Mouse (Mus musculus) liver, adult (tissue): Measurements from ENCODE around the gene 0610010K14Rik.
A peak's percentile ranks its signal among the peaks of the same experiment; 100 is the strongest.

Source experiments
- GATA4 ChIP-seq: IDR thresholded peaks from 2 replicates; pipeline ENCODE4 v1.6.1; 2014; ENCODE audit warnings: mild to moderate bottlenecking, low read length; ENCODE audit not compliant: insufficient replicate concordance

The 0610010K14Rik gene

GRCm38 (mm10) chr11:70242591-70242990 is 4.9 kb upstream of the 0610010K14Rik start:
- TF ChIP-seq GATA4, result no peak

GRCm38 (mm10) chr11:70239541-70240279 is 2.0 kb upstream of the 0610010K14Rik start, which contains the start of the genes Gm21988 and Rnasek:
Gene Gm21988 (minus strand): TSS chr11:70239830.
Gene Rnasek (minus strand): TSS chr11:70239842.
- peak; percentile 92; the same call in 1 of the 2 replicates for TF ChIP-seq GATA4

DNA sequence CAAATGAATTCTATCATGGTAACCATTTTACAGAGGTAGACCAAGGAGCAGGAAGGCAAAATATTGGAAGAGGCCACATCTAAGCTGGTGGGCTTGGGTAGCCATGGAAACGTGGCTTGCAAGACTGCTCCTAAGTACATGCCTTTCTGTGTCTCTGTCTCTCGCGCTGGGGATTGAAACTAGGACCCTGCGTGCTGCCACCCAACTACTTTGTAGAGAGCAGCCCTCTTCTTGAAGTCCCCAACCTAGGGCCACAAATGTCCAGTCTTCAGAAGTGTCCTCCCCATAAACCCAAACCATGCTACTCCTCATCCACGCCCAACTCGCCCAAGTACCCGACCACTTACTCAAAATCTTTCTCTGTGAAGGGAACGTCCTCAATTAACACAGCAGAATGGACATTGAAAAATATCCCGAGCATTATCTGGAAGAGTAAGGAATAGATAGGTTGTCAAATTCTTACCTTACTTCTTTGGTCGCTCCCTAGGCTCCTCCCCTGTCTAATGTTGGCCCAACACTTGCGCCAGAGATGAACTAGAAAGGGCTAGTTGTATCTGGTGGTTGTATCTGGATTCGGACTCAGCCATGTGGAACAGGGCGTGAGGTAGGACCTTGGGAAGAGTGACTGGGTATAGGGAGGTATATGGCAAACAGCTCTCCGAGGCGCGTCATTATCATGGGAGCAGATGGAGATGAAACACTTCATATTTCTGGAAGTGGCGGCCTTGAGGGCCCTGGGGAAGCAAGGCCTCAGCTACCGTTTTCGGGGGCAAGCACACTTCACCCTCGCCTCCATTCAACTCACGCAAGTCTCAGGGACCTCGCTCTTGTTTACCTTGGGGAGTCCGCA is 1.1 kb upstream of the 0610010K14Rik start:
- no peak for TF ChIP-seq GATA4

DNA sequence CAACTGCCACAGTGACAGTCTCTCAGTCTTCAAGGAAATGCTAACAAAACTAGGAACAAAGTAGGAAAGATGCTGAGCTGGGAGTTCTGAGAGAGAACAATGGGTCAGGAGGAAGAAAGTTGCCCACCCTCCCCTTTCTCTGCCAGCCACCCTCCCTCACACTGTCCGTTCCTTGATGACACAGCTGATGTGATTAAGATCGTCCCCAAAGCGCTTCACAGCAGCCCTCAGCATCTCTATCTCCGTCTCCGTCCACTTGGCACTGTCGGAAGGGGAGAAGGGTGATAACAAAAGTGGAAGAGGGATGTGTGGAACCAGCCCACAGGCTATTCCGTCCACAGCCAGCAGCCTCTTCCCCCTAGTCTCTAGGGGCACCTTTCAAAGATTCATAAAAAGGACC is 997 bp downstream of the 0610010K14Rik start:
- no peak for TF ChIP-seq GATA4

DNA sequence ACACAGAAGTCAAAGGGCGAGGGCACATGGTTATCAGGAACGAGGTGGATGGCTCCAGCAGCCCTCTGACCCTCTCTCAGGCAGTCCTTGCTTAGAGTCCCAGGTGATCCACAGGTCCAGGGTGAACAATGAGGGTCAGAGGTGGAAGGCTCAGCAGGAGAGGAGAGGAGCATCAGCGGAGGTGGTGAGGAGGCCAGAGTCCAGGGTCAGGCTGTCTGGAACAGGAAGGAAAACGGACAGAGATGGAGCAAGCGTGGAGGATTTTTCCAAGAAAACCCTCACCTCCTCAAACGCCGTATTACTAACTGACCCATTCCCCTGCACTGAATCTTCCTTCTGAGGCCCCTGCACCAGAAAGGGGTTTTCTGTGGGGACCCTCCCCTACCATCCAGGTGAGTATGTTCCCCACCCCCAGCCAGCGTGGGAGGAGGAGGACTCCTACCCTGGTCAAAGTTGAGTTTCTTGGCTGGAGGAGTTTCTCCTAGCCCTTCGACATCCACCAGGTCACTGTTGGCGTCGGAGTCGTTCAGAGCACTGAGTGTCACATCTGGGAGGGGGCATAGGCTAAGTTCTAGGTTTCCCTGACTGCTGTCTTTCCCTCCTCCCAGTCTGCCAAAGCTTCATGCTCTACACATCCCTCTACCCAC is 2.3 kb downstream of the 0610010K14Rik start:
- no peak for TF ChIP-seq GATA4

GRCm38 (mm10) chr11:70234497-70234896 is 3.2 kb downstream of the 0610010K14Rik start:
- TF ChIP-seq GATA4, result no peak

DNA sequence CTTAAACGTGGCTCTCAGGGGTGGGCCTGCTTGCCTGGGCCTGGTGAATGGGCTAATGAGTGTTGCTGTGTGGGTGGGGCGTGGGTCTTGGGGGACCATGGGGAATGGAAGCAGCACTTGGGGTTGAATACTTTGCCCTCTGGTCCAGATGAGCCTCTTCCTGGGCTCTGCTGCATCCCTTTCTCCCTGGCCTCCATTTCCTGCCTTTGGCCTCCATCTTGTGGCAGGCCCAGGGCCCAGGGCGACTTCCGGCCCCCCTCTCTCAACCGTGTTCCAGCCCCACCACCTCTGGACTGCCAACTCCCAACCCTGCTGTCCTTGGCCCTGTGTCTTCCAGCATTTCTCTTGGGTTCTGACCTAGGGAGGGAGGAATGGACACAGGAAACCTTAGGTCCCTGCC is 3.7 kb downstream of the 0610010K14Rik start:
- TF ChIP-seq GATA4, result no peak

GRCm38 (mm10) chr11:70233016-70233415 is 4.7 kb downstream of the 0610010K14Rik start:
- no peak for TF ChIP-seq GATA4

DNA sequence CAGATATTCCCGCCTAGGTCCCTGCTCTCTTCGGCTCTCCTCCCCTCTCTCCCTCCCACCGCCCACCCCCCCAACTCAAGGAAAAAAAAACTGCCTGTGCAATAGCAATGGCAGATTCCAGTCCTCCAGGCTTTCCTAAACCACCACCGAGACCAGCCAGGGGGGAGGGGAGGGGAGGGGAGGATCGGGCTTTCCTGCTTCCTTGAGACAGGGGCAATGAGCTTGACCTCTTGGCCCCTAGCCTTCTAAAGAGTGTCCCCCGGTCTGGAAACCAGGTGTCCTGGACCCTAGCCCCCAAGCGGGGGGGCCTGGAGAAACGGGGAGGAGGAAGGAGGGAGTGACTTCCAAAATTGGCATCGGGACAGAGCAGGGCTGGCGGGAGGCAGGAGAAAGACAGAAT is 5.2 kb downstream of the 0610010K14Rik start:
- TF ChIP-seq GATA4, result no peak

DNA sequence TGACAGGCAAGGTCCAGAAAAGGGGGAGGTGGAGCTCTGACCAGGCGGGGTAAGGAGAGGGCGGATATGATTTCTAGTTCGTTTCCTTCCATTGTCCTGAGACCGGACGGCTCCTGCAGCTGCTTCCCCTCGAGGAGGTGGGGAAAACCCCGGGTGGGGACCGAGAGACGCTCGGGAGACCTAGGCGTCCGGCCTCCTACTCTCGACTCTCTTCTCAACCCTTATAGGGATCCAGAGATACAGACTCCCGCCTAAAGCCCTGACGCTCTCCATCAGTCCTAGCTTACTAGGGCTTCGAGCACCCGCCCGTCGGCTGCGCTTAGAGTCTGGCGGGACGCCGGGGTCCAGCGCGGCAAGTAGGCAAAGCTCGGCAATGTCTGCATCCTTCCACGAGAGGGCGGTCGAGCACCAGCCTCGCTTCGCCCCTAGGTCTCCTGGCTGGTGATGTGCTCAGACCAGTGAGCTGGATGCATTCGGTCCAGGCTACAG is 7.4 kb downstream of the 0610010K14Rik start:
- TF ChIP-seq GATA4, result peak; percentile 33; the same call in 1 of the 2 replicates

DNA sequence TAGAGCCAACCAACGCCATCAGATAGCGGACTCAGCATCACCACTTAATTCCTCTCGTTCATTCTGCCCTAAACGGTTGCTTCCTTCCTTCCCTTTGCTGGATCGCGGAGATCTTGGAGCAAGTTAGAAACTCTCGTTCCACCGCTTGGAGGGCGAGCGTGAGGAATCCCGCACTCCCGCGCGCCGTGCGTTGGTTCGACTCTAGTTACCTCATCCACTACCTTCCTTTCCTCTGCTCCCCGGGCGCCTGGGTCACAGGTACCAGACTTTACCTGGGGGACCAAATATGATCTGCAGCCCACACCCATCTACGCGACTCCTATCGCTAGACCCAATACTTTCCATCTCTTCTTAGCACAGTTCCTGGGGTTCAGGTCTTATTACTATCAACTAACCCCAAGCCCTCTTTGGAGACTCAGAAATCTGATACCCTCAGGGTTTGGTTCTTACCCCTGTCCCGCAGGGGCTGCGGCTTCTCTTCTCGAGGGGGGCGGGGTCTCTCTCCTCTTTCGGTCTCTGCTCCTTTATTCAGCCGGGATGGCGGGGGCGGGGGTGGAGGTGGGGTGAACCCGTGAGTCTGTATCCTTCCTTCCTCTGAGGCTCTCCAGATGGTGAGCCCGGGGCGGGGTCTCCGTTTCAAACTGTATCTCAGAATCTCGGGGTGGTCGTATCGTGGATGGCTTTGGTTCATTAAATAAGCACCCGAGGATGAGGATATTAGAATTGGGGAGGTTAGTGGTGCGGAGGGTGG is 8.3 kb downstream of the 0610010K14Rik start, which contains the start of gene Bcl6b:
TSS of gene Bcl6b (minus strand) at position 539 of the 751 bp plus-strand sequence.
- TF ChIP-seq GATA4, result no peak

DNA sequence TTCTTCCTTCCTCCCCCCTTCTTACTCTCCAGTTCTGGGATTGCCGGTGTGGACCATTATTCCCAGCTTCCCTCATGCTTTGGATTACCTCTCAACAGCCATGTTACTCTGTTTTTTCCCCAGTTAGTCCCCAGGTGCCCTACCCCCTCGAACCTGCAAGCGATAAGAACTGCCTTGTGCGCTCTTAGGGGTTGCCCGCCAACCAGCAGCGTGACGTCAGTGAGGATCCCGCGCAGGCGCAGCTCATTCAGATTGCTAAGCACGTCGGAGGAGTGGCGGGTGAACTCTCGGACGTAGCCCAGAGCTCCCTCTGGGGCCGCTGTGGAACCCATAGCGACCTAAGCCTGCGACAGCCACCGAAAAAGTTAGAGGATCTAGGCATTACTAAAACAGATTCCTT is 8.9 kb downstream of the 0610010K14Rik start:
- TF ChIP-seq GATA4, result peak; percentile 32; the same call in 1 of the 2 replicates

DNA sequence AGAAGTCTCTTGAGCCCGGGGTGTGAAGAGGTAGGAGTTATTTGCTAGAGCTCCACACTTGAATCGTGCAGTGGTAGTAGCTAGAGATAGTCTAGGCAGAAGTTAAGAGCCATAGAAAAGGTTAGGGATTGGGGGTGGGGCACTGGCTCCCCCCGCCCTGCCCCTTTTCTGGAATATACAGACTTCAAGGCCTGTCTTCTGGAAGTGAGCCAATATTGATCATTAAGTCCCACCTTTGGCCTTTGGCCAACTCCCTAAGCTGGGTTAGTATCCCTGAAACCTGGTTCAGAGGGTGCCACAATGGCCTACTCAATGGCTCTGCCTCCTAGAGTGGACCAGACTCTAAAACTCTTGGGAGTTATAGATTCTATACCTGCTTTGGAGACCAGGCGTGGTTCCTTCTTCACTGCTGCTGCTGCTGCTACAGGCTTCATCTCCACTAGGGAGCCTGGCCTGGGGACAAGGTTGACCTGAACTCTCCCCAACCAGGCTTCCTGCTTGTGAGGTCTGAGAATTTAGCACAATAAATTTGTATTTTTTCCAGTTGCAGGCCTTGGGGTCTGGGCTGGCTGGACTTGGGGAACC is 10.0 kb downstream of the 0610010K14Rik start:
- TF ChIP-seq GATA4, result no peak

DNA sequence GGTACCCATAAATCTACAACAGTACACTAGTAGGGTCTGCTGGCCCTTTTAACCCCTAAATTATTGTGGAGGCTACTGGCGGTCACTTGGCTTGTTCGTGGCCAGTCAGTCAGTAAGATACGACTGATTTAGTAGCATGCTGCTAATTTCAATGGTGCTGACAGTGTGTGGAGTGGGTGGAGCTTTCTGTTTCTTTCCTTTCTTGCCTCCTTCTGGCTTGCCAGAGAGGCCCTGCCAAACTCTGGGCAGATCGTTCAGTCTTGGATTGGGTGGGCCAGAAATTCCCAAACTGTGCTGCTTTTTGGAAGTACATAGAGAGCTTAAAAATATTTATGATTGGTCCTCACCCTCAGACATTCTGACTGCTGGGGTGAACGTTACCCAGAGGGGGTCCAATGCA is 10.6 kb downstream of the 0610010K14Rik start:
- no peak for TF ChIP-seq GATA4
